In genomic region chr10:105588141-105588540, GRCm38 (mm10) we compare ENCODE assay signal across 31 mouse cellular contexts. TPM values are rescaled to one million over a fixed set of nuclear protein-coding genes. Genes with fewer than 3 reads are reported as not detected.
"Had no signal": no experiment of that assay in that cellular context is flagged by ENCODE, and none has a peak within 500 bp of the region (broad histone marks: within the 10 kb centered on the region; RNA-seq: fewer than 3 reads in every experiment).

No protein-coding gene starts in this region.

- H3K9ac ChIP-seq: limb, embryonic 12.5 days; limb, embryonic 13.5 days; limb, embryonic 15.5 days; liver, embryonic 12.5 days; liver, embryonic 13.5 days; liver, embryonic 14.5 days; liver, embryonic 15.5 days; liver, postnatal 0 days; lung, embryonic 15.5 days; midbrain, embryonic 12.5 days; midbrain, embryonic 13.5 days; midbrain, embryonic 15.5 days; neural tube, embryonic 12.5 days had no signal

- H3K9me3 ChIP-seq: limb, embryonic 10.5 days; limb, embryonic 12.5 days; limb, embryonic 13.5 days; limb, embryonic 15.5 days; liver, embryonic 12.5 days; liver, embryonic 13.5 days; liver, embryonic 15.5 days; lung, embryonic 15.5 days; megakaryocyte, embryonic 14.5 days; midbrain, embryonic 10.5 days; midbrain, embryonic 12.5 days; midbrain, embryonic 13.5 days; midbrain, embryonic 15.5 days; neural tube, embryonic 12.5 days had no signal

- H3K4me3 ChIP-seq: left cerebral cortex, adult 2 months; limb, embryonic 10.5 days; limb, embryonic 12.5 days; limb, embryonic 13.5 days; limb, embryonic 15.5 days; liver, embryonic 12.5 days; liver, embryonic 13.5 days; liver, embryonic 15.5 days; lung, embryonic 15.5 days; megakaryocyte, embryonic 14.5 days; midbrain, embryonic 10.5 days; midbrain, embryonic 12.5 days; midbrain, embryonic 13.5 days; midbrain, embryonic 15.5 days; myocyte; neural tube, embryonic 12.5 days had no signal

- DNase-seq: left cerebral cortex, postnatal 4 days; liver; liver, embryonic 13.5 days; liver, postnatal 0 days; lung, adult 2 months; lung, postnatal 10 days; lung, postnatal 14 days; lung, postnatal 36 days; midbrain, embryonic 14.5 days had no signal

- H3K27me3 ChIP-seq: limb, embryonic 12.5 days; limb, embryonic 13.5 days; limb, embryonic 15.5 days; liver, embryonic 12.5 days; liver, embryonic 13.5 days; liver, embryonic 15.5 days; lung, embryonic 15.5 days; megakaryocyte, embryonic 14.5 days; midbrain, embryonic 12.5 days; midbrain, embryonic 13.5 days; midbrain, embryonic 15.5 days; neural tube, embryonic 12.5 days had no signal

- H3K4me1 ChIP-seq: limb, embryonic 10.5 days; limb, embryonic 12.5 days; limb, embryonic 13.5 days; limb, embryonic 15.5 days; liver, embryonic 12.5 days; liver, embryonic 13.5 days; liver, embryonic 15.5 days; lung, embryonic 15.5 days; megakaryocyte, embryonic 14.5 days; midbrain, embryonic 10.5 days; midbrain, embryonic 12.5 days; midbrain, embryonic 13.5 days; midbrain, embryonic 15.5 days; neural tube, embryonic 12.5 days had no signal

- H3K27ac ChIP-seq: left cerebral cortex, adult 2 months; limb, embryonic 10.5 days; limb, embryonic 12.5 days; limb, embryonic 13.5 days; limb, embryonic 15.5 days; liver, embryonic 12.5 days; liver, embryonic 13.5 days; liver, embryonic 14.5 days; liver, embryonic 15.5 days; lung, embryonic 15.5 days; macrophage; midbrain, embryonic 10.5 days; midbrain, embryonic 12.5 days; midbrain, embryonic 13.5 days; midbrain, embryonic 15.5 days; neural tube, embryonic 12.5 days had no signal

- ATAC-seq: liver, embryonic 12.5 days; liver, postnatal 0 days; lung, postnatal 0 days; midbrain, embryonic 13.5 days; midbrain, embryonic 15.5 days; midbrain, embryonic 16.5 days had no signal

- H3K36me3 ChIP-seq: limb, embryonic 10.5 days; limb, embryonic 12.5 days; limb, embryonic 13.5 days; limb, embryonic 15.5 days; liver, embryonic 12.5 days; liver, embryonic 13.5 days; liver, embryonic 15.5 days; lung, embryonic 15.5 days; midbrain, embryonic 10.5 days; midbrain, embryonic 12.5 days; midbrain, embryonic 13.5 days; midbrain, embryonic 15.5 days; neural tube, embryonic 12.5 days had no signal

- H3K4me2 ChIP-seq: limb, embryonic 12.5 days; limb, embryonic 13.5 days; limb, embryonic 15.5 days; liver, embryonic 11.5 days; liver, embryonic 12.5 days; liver, embryonic 13.5 days; liver, embryonic 15.5 days; lung, embryonic 15.5 days; midbrain, embryonic 11.5 days; midbrain, embryonic 12.5 days; midbrain, embryonic 13.5 days; midbrain, embryonic 15.5 days; neural tube, embryonic 12.5 days had no signal

RNA-seq across cellular contexts. Expression of gene Tmtc2, which starts 13.9 kb away (rescaled TPM):
- total RNA-seq: monocyte, adult 5-6 weeks had no signal
